Mouse (Mus musculus) thymus, adult 2 months (tissue): ENCODE data around the gene Fam126a.

Source experiments
- CTCF ChIP-seq: fragments of 200-500 bp; IDR thresholded peaks from 2 replicates; pipeline ENCODE4 v1.5.1; 2012; ENCODE audit warnings: mild to moderate bottlenecking, control low read depth, low read length, moderate library complexity, borderline replicate concordance; ENCODE audit not compliant: control insufficient read depth, poor library complexity, insufficient read depth; ENCODE audit errors: extremely low read depth
- POLR2A ChIP-seq: fragments of 200-500 bp; IDR thresholded peaks from 2 replicates; pipeline ENCODE4 v1.6.1; 2012; ENCODE audit warnings: mild to moderate bottlenecking, low read length, control low read depth, moderate library complexity; ENCODE audit not compliant: control insufficient read depth, poor library complexity, insufficient read depth; ENCODE audit errors: extremely low read depth

GRCm38 (mm10) chr5:23990001-23990400 lies 40.5 kb downstream of the Fam126a start:
- no peak for TF ChIP-seq CTCF
- no peak for TF ChIP-seq POLR2A
